Mouse (Mus musculus): ENCODE data around the gene Ankrd35.

DNA sequence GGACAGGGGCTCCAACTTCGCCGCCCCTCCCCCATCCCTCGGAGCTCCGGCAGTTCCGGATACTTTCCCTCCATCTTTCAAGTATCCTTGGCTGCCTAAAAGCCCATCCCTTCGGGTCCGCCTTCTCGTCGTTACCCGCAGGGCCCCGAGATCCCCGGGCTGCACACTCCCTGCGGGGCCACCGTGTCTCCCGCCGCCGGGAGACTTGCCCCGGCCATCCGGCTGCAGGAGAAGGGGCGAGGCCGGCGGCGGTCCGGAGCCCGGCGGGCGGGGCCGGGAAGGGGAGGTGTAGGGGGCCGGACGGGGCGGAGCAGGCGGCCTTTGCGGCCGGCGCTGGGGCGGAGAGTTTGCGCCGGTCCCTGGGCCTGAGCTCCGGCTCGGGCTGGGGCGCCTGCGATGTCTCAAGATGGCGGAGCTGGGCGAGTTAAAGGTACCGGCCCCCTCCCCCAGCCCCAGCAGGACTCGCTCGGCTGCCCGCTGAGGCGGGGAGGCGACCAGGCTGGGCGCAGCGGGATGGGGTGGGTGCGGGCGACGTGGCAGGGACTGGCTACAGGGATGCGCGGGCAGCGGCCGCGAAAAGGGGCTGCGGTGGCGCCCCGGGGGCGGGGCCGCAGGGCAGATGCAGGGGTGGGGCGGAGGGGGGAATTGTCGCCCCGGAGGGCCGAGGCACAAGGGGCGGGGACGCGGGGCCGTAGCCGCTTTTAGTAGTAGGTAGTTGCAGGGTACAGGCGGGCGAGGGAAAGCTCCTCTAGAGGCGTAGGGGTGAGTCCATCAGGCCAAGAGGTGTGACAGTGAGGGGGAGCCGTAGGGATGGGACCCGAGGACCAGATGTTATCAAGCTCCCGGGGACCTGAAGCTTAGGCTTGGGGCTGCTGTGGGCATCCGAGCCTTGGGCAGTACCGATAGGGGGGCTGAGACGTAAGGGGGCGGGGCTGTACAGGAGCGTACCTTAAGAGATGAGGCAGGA is 27.1 kb downstream of the Ankrd35 start:
- TF ChIP-seq CTCF (IDR thresholded peaks at IDR 0.05; ENCODE audit: low read depth) (no peak), EP300 (optimal IDR thresholded peaks at IDR 0.05) (no peak)

All from stomach, postnatal 0 days (tissue).